8 mouse cellular contexts compared by ENCODE assay signal in genomic region chr10:43578366-43578753, GRCm38 (mm10). TPM values are rescaled to one million over a fixed set of nuclear protein-coding genes. Genes with fewer than 3 reads are reported as not detected.
DNase-seq lines count a peak whose midpoint lies in the region; ATAC-seq and TF ChIP-seq lines count a peak whose summit lies in the region.

No protein-coding gene starts in this region.

- peak; percentile 59 for ATAC-seq in intestine, embryonic 16.5 days
- peak; percentile 51 for ATAC-seq in liver, embryonic 16.5 days (ENCODE audit: low read depth)
- ATAC-seq in neural tube, embryonic 12.5 days (ENCODE audit: low FRiP score, low read depth), result peak; percentile 57

- no peaks in the 10 kb centered on the region for H3K27me3 ChIP-seq in intestine, embryonic 16.5 days (replicated peaks; ENCODE audit: control insufficient read depth, insufficient read depth, low read length)
- no peaks in the 10 kb centered on the region for H3K27me3 ChIP-seq in liver, embryonic 16.5 days (ENCODE audit: control insufficient read depth, insufficient read depth, low read depth, low read length)
- no peaks in the 10 kb centered on the region for H3K27me3 ChIP-seq in neural tube, embryonic 12.5 days (replicated peaks)

- H3K4me3 ChIP-seq in bone marrow, adult 2 months (replicated peaks; ENCODE audit: control insufficient read depth, low read depth, low read length), result peak overlapping the region; percentile 86
- H3K4me3 ChIP-seq in intestine, embryonic 16.5 days (ENCODE audit: low read length), result peak overlapping the region; percentile 72
- H3K4me3 ChIP-seq in liver, embryonic 16.5 days (ENCODE audit: low read depth, low read length), result peak overlapping the region; percentile 94
- peak overlapping the region; percentile 74 for H3K4me3 ChIP-seq in neural tube, embryonic 12.5 days

- peaks cover 6% of the 10 kb centered on the region; the same call in 1 of the 2 replicates for H3K4me1 ChIP-seq in bone marrow, adult 2 months (ENCODE audit: control insufficient read depth, insufficient read depth, low read length)
- peaks cover 8% of the 10 kb centered on the region; the same call in 1 of the 2 replicates for H3K4me1 ChIP-seq in intestine, embryonic 16.5 days (ENCODE audit: control insufficient read depth, insufficient read depth, low read length)
- H3K4me1 ChIP-seq in liver, embryonic 16.5 days (ENCODE audit: control insufficient read depth, low read depth, low read length), result peaks cover 34% of the 10 kb centered on the region
- H3K4me1 ChIP-seq in neural tube, embryonic 12.5 days, result peaks cover 24% of the 10 kb centered on the region

- H3K9me3 ChIP-seq in intestine, embryonic 16.5 days (ENCODE audit: control insufficient read depth, low read length), result no peaks in the 10 kb centered on the region
- H3K9me3 ChIP-seq in liver, embryonic 16.5 days (replicated peaks; ENCODE audit: control insufficient read depth, low read length), result no peaks in the 10 kb centered on the region
- no peaks in the 10 kb centered on the region for H3K9me3 ChIP-seq in neural tube, embryonic 12.5 days

- H3K27ac ChIP-seq in bone marrow, adult 2 months (ENCODE audit: control insufficient read depth, insufficient read depth, low read depth, low read length, poor library complexity), result peak overlapping the region; percentile 99
- peak overlapping the region; percentile 96 for H3K27ac ChIP-seq in intestine, embryonic 16.5 days (ENCODE audit: low read length)
- peak overlapping the region; percentile 98 for H3K27ac ChIP-seq in liver, embryonic 16.5 days (ENCODE audit: low read length)
- peak overlapping the region; percentile 98 for H3K27ac ChIP-seq in neural tube, embryonic 12.5 days

- peak overlapping the region; percentile 86 for H3K9ac ChIP-seq in intestine, embryonic 16.5 days (ENCODE audit: low read depth, low read length)
- peak overlapping the region; percentile 99 for H3K9ac ChIP-seq in liver, embryonic 16.5 days (ENCODE audit: low read depth, low read length)
- H3K9ac ChIP-seq in neural tube, embryonic 12.5 days, result peak overlapping the region; percentile 94

- DNase-seq in layer of hippocampus, postnatal 10 days (ENCODE audit: low spot score in 2 of 2), result peak; percentile 32 to 58
- DNase-seq in layer of hippocampus, adult 8-10 months (ENCODE audit: low spot score in 2 of 2), result no peak
- peak; percentile 79 for DNase-seq in forelimb bud, embryonic 11.5 days (ENCODE audit: low read depth, low spot score)
- DNase-seq in urinary bladder, postnatal 14 days (ENCODE audit: low spot score), result peak; percentile 48

- H3K36me3 ChIP-seq in intestine, embryonic 16.5 days (ENCODE audit: control insufficient read depth, insufficient read depth, low read length), result 0 out of 2 replicates have a peak, but pooled peaks cover 5% of the 10 kb centered on the region
- H3K36me3 ChIP-seq in liver, embryonic 16.5 days (ENCODE audit: control insufficient read depth, insufficient read depth), result peaks cover 30% of the 10 kb centered on the region
- H3K36me3 ChIP-seq in neural tube, embryonic 12.5 days, result peaks cover 15% of the 10 kb centered on the region

- peak overlapping the region; percentile 93 for H3K4me2 ChIP-seq in intestine, embryonic 16.5 days (ENCODE audit: low read depth, low read length)
- peak overlapping the region; percentile 87 for H3K4me2 ChIP-seq in liver, embryonic 16.5 days (ENCODE audit: low read depth, low read length)
- H3K4me2 ChIP-seq in neural tube, embryonic 12.5 days (replicated peaks), result peak overlapping the region; percentile 73

- TF ChIP-seq CTCF in bone marrow, adult 2 months (IDR thresholded peaks at IDR 0.05; ENCODE audit: control insufficient read depth, insufficient read depth, low read length), result no peak

- TF ChIP-seq POLR2A in bone marrow, adult 2 months (IDR thresholded peaks at IDR 0.05; ENCODE audit: borderline replicate concordance, control insufficient read depth, low read depth, low read length), result peak; percentile 56

- WGBS in bone marrow, adult 2 months, result under 1% methylated on average over 32 of the region's 32 CpGs
- WGBS in intestine, embryonic 16.5 days, result 0% methylated on average over 32 of the region's 32 CpGs
- WGBS in liver, embryonic 16.5 days (ENCODE audit: insufficient replicate concordance), result under 1% methylated on average over 32 of the region's 32 CpGs
- 0% methylated on average over 32 of the region's 32 CpGs for WGBS in neural tube, embryonic 12.5 days

RNA-seq across cellular contexts. Expression of gene Cd24a, which starts 0.3 kb away (rescaled TPM):
- 100 to 1,000 TPM; 112 to 116 TPM for total RNA-seq in layer of hippocampus, postnatal 10 days (2021)
- 10 to 100 TPM in 3 of 4 experiments, 1 to 10 TPM in 1; 7.3 to 13.6 (median 12.1) TPM for total RNA-seq in layer of hippocampus, adult 8-10 months (2022)
- 790 and 1,396 TPM in 2 replicates for polyA plus RNA-seq in bone marrow, adult 2 months (2011; ENCODE audit: insufficient read depth, insufficient read length, low replicate concordance, missing spikeins)
- polyA plus RNA-seq in intestine, embryonic 16.5 days (2015; fragmentation: Nextera tagmentation; extraction: Ambion mirVana), result 138 and 165 TPM in 2 replicates
- 927 and 938 TPM in 2 replicates for polyA plus RNA-seq in liver, embryonic 16.5 days (2015; fragmentation: Nextera tagmentation; extraction: Ambion mirVana)
- 782 and 795 TPM in 2 replicates for polyA plus RNA-seq in neural tube, embryonic 12.5 days (2016; fragmentation: Nextera tagmentation; extraction: Ambion mirVana)

RNA-seq across cellular contexts. Expression of gene 1700021F05Rik, which starts 37.6 kb away (rescaled TPM):
- total RNA-seq in layer of hippocampus, postnatal 10 days (2021), result 10 to 100 TPM; 49.2 to 52.0 TPM
- total RNA-seq in layer of hippocampus, adult 8-10 months (2022), result 10 to 100 TPM; 33.9 to 44.5 (median 41.1) TPM
- polyA plus RNA-seq in bone marrow, adult 2 months (2011; ENCODE audit: insufficient read depth, insufficient read length, low replicate concordance, missing spikeins), result 28.8 and 56.2 TPM in 2 replicates
- 69.6 and 78.8 TPM in 2 replicates for polyA plus RNA-seq in intestine, embryonic 16.5 days (2015; fragmentation: Nextera tagmentation; extraction: Ambion mirVana)
- 21.6 and 26.4 TPM in 2 replicates for polyA plus RNA-seq in liver, embryonic 16.5 days (2015; fragmentation: Nextera tagmentation; extraction: Ambion mirVana)
- 57.2 and 59.9 TPM in 2 replicates for polyA plus RNA-seq in neural tube, embryonic 12.5 days (2016; fragmentation: Nextera tagmentation; extraction: Ambion mirVana)

RNA-seq across cellular contexts. Expression of gene Gm9803, which starts 54.5 kb away (rescaled TPM):
- 1 to 10 TPM in 1 of 2 experiments, not detected in 1; 4.1 TPM for total RNA-seq in layer of hippocampus, postnatal 10 days (2021)
- 10 to 100 TPM in 2 of 4 experiments, 1 to 10 TPM in 2; 6.6 to 17.1 (median 11.8) TPM for total RNA-seq in layer of hippocampus, adult 8-10 months (2022)
- polyA plus RNA-seq in bone marrow, adult 2 months (2011; ENCODE audit: insufficient read depth, insufficient read length, low replicate concordance, missing spikeins), result 49.9 and 110 TPM in 2 replicates
- 3.8 and 12.6 TPM in 2 replicates for polyA plus RNA-seq in intestine, embryonic 16.5 days (2015; fragmentation: Nextera tagmentation; extraction: Ambion mirVana)
- 2.9 and 6.0 TPM in 2 replicates for polyA plus RNA-seq in liver, embryonic 16.5 days (2015; fragmentation: Nextera tagmentation; extraction: Ambion mirVana)
- polyA plus RNA-seq in neural tube, embryonic 12.5 days (2016; fragmentation: Nextera tagmentation; extraction: Ambion mirVana), result 13.2 and 16.2 TPM in 2 replicates

Comparison
In these comparisons a context has a peak if more than half of its experiments do, and no peak if none do; other contexts are left out.
1. DNase-seq: peak in layer of hippocampus, postnatal 10 days (2 of 2), forelimb bud, embryonic 11.5 days (single experiment) and urinary bladder, postnatal 14 days (single experiment); none in layer of hippocampus, adult 8-10 months (0 of 2).
2. Peak in every context shown above with its lines, with median percentiles within 50 percentile points of each other: H3K27ac ChIP-seq, H3K4me3 ChIP-seq, ATAC-seq, H3K4me2 ChIP-seq and H3K9ac ChIP-seq.